Mouse (Mus musculus) bone marrow macrophage, adult 2 months (primary cell): ENCODE results near the gene Nmnat3.

Experiments
- CTCF ChIP-seq: IDR thresholded peaks from 2 replicates; pipeline ENCODE4 v1.5.1; 2012; ENCODE audit warnings: low read depth, mild to moderate bottlenecking, low read length, moderate library complexity
- POLR2A ChIP-seq: IDR thresholded peaks from 2 replicates; pipeline ENCODE4 v1.6.1; 2012; ENCODE audit warnings: mild to moderate bottlenecking, low read depth, low read length, borderline replicate concordance

DNA sequence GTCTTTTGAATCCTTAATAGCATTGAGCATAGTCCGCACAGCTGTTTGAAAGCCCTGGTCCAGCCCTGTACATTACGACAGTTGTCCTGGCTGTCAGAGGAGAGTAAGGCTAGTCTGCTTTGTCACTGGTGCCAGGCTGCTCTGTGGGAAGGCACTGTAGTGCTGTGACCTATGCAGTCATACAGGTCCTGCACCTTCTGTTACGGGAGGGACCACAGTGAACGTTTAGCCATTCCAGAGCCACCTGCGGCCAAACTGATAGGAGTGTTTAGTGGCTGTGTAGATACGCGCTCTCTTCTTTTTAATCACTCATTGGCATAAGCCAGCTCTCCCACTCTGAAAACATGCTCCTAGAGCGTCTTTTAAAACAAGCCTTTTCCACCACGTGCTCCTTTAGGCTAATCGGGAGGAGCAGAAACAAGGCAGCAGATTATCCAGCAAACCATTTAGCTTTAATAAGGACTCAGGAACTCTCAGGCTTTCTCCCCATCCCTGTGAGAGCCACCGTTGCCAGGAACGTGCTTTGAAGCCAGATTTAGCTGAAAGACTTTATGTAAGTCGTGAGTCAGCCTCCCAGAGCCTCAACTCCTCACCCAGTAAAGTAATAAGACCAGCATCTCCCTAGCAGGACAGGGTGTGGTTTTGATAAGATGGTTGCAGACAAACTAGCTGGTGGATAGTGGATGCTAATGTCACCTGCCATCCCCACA is 113.1 kb downstream of the Nmnat3 start:
- TF ChIP-seq POLR2A: no peak
- TF ChIP-seq CTCF: no peak
